Mouse (Mus musculus): ENCODE results near the gene Slc22a1. TPM values are rescaled to one million over a fixed set of nuclear protein-coding genes. Genes with fewer than 3 reads are reported as not detected.

The Slc22a1 gene
- not detected in 2 replicates for polyA plus RNA-seq (2016; fragmentation: Nextera tagmentation; extraction: Ambion mirVana)

DNA sequence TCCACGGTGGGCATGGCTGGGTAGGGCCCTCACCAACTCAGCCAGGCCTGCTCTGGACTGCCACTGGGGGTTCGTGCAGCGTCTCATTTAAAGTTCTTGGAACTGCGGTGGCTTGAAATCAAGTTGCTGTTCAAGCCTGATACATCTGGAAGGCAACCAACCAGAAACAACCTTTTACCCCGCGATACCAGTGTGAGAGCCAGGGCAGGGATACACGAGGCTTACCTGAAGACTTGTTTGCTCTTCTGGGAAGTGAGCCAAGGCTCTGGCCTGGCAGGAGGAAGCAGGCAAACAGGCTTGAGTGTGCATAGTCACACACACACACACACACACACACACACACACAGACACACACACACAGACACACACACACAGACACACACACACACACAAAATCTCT lies at the start of gene Slc22a1:
Gene Slc22a1 (minus strand): TSS at position 184 of the 400 bp plus-strand sequence.
- Histone ChIP-seq H3K27ac (replicated peaks) (no peak within 1 kb of the TSS), H3K36me3 (no peaks in the 10 kb centered on the region), H3K4me1 (no peaks in the 10 kb centered on the region), H3K27me3 (ENCODE audit: low read depth, poor library complexity, severe bottlenecking) (no peaks in the 10 kb centered on the region), H3K9me3 (replicated peaks) (peaks cover 6% of the 10 kb centered on the region; the same call in 1 of the 2 replicates), H3K4me3 (no peak within 1 kb of the TSS)
- no peak for DNase-seq (ENCODE audit: low spot score)
- WGBS = 87% methylated on average over 7 of the region's 7 CpGs

DNA sequence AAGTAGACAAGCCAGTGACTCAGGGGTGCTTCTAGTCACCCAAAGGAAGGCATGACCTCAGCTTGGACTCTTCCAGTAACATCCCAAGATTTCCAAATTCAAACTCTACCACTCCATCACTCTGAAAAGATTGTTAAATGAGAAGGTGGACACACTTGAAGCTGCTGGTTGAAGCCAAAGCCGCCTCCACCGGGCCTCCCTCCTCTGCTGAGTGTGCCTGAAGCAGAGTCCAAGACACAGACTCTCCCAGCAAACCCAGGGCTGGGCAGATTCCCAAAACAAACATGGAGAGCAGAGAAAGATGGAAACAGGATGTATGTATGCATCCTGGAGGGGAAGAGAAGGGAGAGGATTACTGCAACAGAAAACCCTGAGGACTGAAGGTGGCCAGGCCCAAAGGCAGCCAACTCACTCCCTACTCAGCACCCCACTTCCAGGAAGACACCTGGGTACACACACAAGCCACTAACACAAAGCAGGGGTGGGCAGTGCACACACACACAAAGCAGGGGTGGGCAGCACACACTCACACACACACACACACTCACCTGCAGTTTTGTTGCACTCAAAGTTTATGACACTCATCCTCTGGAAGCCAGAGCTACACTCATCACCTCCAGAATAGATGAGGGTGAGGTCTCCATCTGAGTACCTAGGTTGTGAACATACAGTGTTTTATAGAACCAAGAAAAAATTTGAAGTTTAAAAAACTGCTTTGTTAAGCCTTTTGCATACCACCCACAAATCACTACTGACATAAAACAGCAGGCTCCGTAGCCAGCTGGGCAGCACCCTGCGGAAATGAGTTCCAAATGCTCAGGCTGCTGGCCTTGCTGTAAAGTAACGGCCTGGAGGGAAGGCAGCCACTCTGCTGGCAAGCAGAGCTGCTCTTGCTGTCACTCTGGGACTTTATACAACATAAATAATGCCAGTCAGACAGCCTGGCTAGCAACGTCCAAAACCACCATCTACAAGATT lies 49.4 kb upstream of the Slc22a1 start:
- no peaks in the 10 kb centered on the region for H3K4me1 ChIP-seq
- H3K27ac ChIP-seq (replicated peaks) = no peak overlapping the region
- WGBS = 84% methylated on average over 6 of the region's 6 CpGs
- no peaks in the 10 kb centered on the region for H3K27me3 ChIP-seq (ENCODE audit: low read depth, poor library complexity, severe bottlenecking)
- no peak for DNase-seq (ENCODE audit: low spot score)
- H3K4me3 ChIP-seq = no peak overlapping the region
- H3K9me3 ChIP-seq (replicated peaks) = no peaks in the 10 kb centered on the region
- peaks cover 60% of the 10 kb centered on the region for H3K36me3 ChIP-seq

DNA sequence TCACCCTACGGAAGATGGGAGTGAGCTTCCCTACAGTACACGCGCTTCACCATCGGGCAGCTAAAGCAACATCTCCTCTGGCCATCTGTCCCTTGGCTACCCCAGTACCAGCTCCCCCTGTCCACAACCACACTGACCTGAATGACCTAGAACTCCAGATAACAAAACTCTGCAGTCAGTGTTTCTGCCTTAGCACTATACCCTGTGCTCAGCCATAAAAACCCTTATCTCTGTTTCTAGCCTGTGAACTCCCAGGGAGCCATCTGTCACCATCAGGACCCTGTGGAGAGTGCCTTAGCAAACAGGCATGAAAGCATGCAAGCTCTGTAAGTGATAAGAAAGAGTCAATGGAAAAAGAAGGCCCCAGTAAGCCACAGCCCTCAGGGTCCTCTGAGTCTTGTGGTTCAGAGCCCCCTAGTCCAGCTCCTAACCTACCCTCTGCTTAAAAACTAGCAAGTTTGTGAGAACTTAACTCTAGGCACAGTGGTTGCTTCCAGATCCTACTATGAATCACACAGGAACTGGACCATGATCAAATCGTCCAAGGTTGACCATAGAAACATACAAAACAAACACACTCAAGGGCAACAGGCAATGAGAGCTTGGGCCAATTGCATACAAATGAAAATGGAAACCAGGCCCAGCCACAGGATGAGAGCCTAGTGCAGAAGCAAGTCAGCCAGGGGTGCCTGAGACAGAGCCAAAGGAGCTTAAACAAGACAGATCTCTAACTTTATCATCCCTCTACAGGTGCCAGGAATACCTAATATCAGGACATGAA lies 48.5 kb upstream of the Slc22a1 start:
- WGBS = 84% methylated on average over 5 of the region's 5 CpGs
- Histone ChIP-seq H3K4me1 (no peaks in the 10 kb centered on the region), H3K27ac (replicated peaks) (no peak overlapping the region), H3K27me3 (ENCODE audit: low read depth, poor library complexity, severe bottlenecking) (no peaks in the 10 kb centered on the region), H3K36me3 (peaks cover 63% of the 10 kb centered on the region), H3K4me3 (no peak overlapping the region), H3K9me3 (replicated peaks) (no peaks in the 10 kb centered on the region)
- DNase-seq (ENCODE audit: low spot score) = no peak

DNA sequence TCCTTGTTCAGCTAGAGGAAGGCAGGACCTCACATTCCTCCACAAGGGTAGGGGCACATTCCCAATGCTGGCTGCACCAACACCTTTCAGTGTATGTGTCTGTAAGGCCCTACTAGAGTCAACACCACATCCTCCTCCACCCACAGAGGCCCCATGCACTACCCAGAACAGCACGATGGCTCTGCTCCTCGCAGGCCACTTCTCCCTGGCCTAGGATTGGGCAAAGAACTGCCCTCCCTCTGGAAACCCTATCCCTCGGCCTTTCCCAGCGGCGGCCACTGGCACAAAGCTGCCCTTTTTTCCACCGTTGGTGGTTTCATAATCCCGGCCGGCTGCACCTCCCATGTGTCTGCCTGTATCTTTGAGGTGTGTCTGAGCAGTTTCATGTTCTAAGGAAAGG lies 47.0 kb upstream of the Slc22a1 start:
- H3K36me3 ChIP-seq = peaks cover 79% of the 10 kb centered on the region
- WGBS = 54% methylated on average over 8 of the region's 8 CpGs
- no peaks in the 10 kb centered on the region for H3K27me3 ChIP-seq (ENCODE audit: low read depth, poor library complexity, severe bottlenecking)
- no peak for DNase-seq (ENCODE audit: low spot score)
- H3K4me3 ChIP-seq = no peak overlapping the region
- H3K9me3 ChIP-seq (replicated peaks) = no peaks in the 10 kb centered on the region
- no peaks in the 10 kb centered on the region for H3K4me1 ChIP-seq
- no peak overlapping the region for H3K27ac ChIP-seq (replicated peaks)

DNA sequence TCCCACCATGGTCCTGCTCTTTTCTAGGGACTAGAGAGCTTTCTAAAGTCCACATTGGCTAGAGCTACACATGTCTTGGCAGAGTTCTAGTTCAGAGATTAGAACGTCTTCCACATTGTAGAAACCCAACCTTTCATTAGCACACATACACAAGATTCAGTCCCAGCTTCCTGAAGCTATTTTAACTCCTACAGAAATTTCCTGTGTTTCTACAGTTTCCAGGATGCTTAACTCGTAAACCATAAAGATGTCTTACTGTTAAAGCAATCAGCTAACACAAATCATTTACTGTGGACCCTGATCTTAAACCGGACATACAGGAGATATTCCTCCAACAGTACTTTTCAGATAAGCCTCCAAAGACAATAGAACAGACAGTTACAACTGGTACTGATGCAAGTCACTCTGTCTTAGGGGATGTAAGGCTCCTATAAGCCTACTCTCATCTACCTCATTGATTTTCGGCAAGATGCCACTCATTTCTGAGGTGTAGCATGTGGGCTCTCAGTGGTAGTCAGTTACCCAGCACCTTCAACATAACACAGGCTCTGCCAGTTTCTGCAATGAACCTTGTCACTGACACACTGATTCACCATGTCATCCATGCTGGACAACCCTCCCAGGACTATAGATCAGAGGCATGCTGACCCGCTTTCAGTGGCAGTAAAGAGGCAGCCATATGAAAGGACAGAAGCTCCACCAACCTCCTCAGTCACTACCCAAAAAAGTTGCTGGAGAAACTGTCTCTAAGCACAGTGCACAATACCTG lies 45.7 kb upstream of the Slc22a1 start:
- no peaks in the 10 kb centered on the region for H3K9me3 ChIP-seq (replicated peaks)
- peaks cover 86% of the 10 kb centered on the region for H3K36me3 ChIP-seq
- WGBS = 90% methylated on average over 5 of the region's 5 CpGs
- H3K27ac ChIP-seq (replicated peaks) = no peak overlapping the region
- no peaks in the 10 kb centered on the region for H3K27me3 ChIP-seq (ENCODE audit: low read depth, poor library complexity, severe bottlenecking)
- no peaks in the 10 kb centered on the region for H3K4me1 ChIP-seq
- no peak for DNase-seq (ENCODE audit: low spot score)
- no peak overlapping the region for H3K4me3 ChIP-seq

DNA sequence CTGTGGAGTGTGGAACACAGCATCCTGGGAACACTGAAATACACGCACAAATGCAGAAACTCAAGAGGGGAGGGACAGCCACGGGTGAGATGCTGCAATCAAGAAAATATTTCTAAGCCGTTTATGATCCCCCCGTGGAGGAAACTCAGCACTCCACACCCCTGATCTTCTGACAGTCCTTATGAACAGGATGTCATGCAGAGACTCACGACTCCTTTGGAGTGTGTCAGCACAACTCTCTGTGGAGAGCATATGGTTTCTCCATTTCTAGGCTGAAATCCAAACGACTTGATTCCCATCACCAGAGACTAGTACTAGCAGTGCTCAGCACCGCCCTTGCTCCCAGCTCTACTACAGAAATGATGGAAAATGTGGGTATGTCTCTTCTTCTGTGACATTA lies 42.6 kb upstream of the Slc22a1 start:
- H3K4me3 ChIP-seq = no peak overlapping the region
- no peak for DNase-seq (ENCODE audit: low spot score)
- no peaks in the 10 kb centered on the region for H3K9me3 ChIP-seq (replicated peaks)
- peaks cover 89% of the 10 kb centered on the region for H3K36me3 ChIP-seq
- H3K27me3 ChIP-seq (ENCODE audit: low read depth, poor library complexity, severe bottlenecking) = no peaks in the 10 kb centered on the region
- no peaks in the 10 kb centered on the region for H3K4me1 ChIP-seq
- WGBS = 88% methylated on average over 7 of the region's 7 CpGs
- no peak overlapping the region for H3K27ac ChIP-seq (replicated peaks)

DNA sequence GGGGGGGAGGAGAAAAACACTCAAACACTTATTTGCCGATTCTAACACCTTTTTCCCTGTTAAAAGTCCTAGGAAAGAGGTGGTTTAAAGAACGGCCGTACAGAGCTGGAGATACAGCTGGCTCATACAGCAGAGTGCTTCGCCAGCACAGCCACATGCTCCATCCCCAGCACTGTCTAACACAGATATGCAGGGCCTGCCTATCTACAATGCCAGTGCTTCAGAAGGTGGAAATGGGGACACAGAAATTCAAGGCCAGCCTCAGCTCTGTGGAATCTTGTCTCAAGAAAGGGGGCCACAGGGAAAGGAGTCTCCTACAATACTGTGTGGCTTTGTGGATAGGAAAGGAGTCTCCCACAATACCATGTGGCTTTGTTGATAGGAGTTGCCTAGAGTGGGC lies 41.8 kb upstream of the Slc22a1 start:
- no peak overlapping the region for H3K4me3 ChIP-seq
- peaks cover 93% of the 10 kb centered on the region for H3K36me3 ChIP-seq
- H3K27me3 ChIP-seq (ENCODE audit: low read depth, poor library complexity, severe bottlenecking) = no peaks in the 10 kb centered on the region
- no peaks in the 10 kb centered on the region for H3K4me1 ChIP-seq
- DNase-seq (ENCODE audit: low spot score) = no peak
- no peak overlapping the region for H3K27ac ChIP-seq (replicated peaks)
- 92% methylated on average over 4 of the region's 4 CpGs for WGBS
- no peaks in the 10 kb centered on the region for H3K9me3 ChIP-seq (replicated peaks)

DNA sequence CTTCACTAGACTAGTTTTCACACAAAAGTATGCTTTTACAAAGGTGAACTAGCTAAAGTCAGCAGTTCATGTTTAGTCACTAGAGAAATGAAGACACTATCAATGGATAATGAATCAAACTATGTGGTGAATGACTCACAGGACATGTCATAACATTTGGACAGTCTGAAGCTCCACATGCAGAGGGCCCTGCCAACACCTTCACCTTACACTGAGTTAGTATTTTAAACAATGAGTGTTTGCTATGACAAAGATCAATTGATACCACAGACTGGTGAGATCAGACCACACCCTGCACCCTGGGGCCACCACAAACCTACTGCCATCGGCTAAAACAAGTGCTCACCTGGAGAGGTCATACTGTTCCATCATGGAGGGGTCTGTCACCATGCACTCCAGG lies 39.4 kb upstream of the Slc22a1 start:
- no peak overlapping the region for H3K27ac ChIP-seq (replicated peaks)
- 72% methylated on average over 1 of the region's 1 CpGs for WGBS
- H3K36me3 ChIP-seq = peaks cover 100% of the 10 kb centered on the region

DNA sequence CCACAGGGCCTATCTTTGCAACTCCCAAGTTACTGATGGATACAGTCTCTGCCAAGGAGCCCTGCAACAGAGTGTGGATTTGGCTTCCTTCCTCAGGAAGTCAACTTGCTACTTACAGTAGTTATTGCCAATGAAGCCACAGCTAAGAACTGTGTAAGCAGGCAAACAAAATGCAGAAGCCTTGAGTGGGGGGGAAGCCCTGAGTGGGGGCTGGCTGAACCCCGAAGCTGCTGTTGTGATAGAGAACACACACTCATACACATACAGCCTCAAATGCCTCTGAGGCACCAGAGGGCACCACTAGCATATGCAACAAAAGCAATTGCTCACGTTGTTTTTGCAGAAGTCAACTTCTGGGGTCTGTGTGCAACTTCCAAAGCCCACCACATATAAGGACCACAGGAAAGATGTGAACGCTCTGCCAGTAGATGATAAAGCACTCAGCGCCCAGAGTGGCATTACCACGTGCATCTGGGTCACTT lies 38.5 kb upstream of the Slc22a1 start:
- Histone ChIP-seq H3K4me1 (no peaks in the 10 kb centered on the region), H3K27ac (replicated peaks) (no peak overlapping the region), H3K9me3 (replicated peaks) (no peaks in the 10 kb centered on the region), H3K36me3 (peaks cover 100% of the 10 kb centered on the region), H3K27me3 (ENCODE audit: low read depth, poor library complexity, severe bottlenecking) (no peaks in the 10 kb centered on the region), H3K4me3 (no peak overlapping the region)
- WGBS = 87% methylated on average over 5 of the region's 5 CpGs
- no peak for DNase-seq (ENCODE audit: low spot score)

More for the DNA sequence above, 39.4 kb upstream of the Slc22a1 start:
- Histone ChIP-seq H3K27me3 (ENCODE audit: low read depth, poor library complexity, severe bottlenecking) (no peaks in the 10 kb centered on the region), H3K9me3 (replicated peaks) (no peaks in the 10 kb centered on the region), H3K4me1 (no peaks in the 10 kb centered on the region), H3K4me3 (no peak overlapping the region)
- no peak for DNase-seq (ENCODE audit: low spot score)

DNA sequence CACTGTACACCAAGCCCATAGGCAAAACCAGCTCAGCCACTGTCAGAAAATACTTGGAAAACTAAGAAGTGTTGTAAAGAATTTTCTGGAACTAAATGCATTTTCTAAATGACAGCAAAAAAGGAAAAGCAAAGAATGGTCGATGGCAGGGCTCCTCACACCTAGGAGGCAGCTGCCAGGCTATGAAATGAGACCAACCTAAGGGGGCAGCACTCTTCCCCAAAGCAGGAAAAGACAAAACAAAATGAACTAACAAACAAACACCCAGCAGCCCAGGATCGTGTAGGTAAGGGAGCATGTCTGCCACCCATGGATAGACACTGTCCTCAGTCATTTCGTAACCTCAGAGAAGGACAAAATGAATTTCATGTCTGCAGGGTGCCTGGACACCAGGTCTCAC lies 37.4 kb upstream of the Slc22a1 start:
- no peaks in the 10 kb centered on the region for H3K4me1 ChIP-seq
- no peak for DNase-seq (ENCODE audit: low spot score)
- peaks cover 100% of the 10 kb centered on the region for H3K36me3 ChIP-seq
- 84% methylated on average over 3 of the region's 3 CpGs for WGBS
- H3K4me3 ChIP-seq = no peak overlapping the region
- no peak overlapping the region for H3K27ac ChIP-seq (replicated peaks)
- no peaks in the 10 kb centered on the region for H3K9me3 ChIP-seq (replicated peaks)
- H3K27me3 ChIP-seq (ENCODE audit: low read depth, poor library complexity, severe bottlenecking) = no peaks in the 10 kb centered on the region

DNA sequence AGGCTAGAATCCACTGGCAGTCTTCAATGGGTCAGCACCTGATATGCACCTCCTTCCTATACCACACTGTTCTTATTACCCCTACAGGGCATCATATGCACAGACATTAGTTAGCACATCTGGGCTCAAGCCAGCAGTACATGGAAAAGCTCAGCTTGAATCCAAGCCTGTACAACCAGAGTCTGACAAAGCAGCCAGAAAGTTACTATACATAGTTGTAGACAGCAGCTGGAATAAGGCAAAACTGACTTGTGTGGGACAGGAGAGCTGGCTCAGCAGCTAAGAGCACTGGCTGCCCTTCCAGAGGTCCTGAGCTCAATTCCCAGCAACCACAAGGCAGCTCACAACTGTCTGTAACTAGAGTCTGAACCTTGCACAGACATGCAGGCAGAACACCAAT lies 36.6 kb upstream of the Slc22a1 start:
- Histone ChIP-seq H3K9me3 (replicated peaks) (no peaks in the 10 kb centered on the region), H3K27me3 (ENCODE audit: low read depth, poor library complexity, severe bottlenecking) (no peaks in the 10 kb centered on the region), H3K4me3 (no peak overlapping the region), H3K27ac (replicated peaks) (no peak overlapping the region), H3K4me1 (no peaks in the 10 kb centered on the region), H3K36me3 (peaks cover 94% of the 10 kb centered on the region)
- no peak for DNase-seq (ENCODE audit: low spot score)

DNA sequence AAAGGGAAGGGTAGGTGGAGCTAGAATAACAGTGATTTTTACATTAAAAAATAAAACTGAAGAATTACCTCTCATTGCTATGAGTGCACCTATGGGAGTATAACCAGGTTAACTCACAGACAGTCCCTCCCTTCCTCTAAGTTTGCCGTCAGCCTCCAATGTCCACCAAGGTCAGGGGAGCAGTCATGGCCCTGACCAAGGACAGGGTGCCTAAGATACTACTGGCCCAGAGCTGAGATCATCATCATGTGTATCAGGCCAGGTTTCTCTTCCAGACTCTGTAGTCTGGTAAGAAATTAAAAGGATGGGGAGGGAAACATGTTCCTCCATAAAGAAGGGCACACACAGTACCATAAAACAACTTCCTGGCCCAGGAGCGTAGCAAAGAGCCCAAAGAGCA lies 35.3 kb upstream of the Slc22a1 start:
- WGBS = 86% methylated on average over 2 of the region's 2 CpGs
- H3K36me3 ChIP-seq = peaks cover 90% of the 10 kb centered on the region
- no peak overlapping the region for H3K4me3 ChIP-seq
- DNase-seq (ENCODE audit: low spot score) = no peak
- no peaks in the 10 kb centered on the region for H3K9me3 ChIP-seq (replicated peaks)
- H3K27me3 ChIP-seq (ENCODE audit: low read depth, poor library complexity, severe bottlenecking) = no peaks in the 10 kb centered on the region
- H3K4me1 ChIP-seq = no peaks in the 10 kb centered on the region
- H3K27ac ChIP-seq (replicated peaks) = no peak overlapping the region

All from midbrain, embryonic 10.5 days (tissue).